Mouse (Mus musculus) liver, embryonic 11.5 days (tissue): Measurements from ENCODE around the gene Timm22. TPM values are rescaled to one million over a fixed set of nuclear protein-coding genes. Genes with fewer than 3 reads are reported as not detected.

Experiments used
- ATAC-seq: fragments of 200-750 bp; cut with Nextera tagmentation; replicated peaks from 2 replicates; pipeline ENCODE4 v1.8.0; 2017; ENCODE audit warnings: moderate number of reproducible peaks, mild to moderate bottlenecking, moderate TSS enrichment, moderate library complexity; ENCODE audit not compliant: low FRiP score
- DNase-seq: peaks from one replicate; pipeline ENCODE4 v3.0.0-alpha.2; 2017; ENCODE audit warnings: low spot score
- H3K27ac ChIP-seq: fragments of 300-500 bp; sonication (generic); 2 replicates; pipeline ENCODE4 v1.5.1; 2014; ENCODE audit warnings: mild to moderate bottlenecking, low read depth, low read length, control low read depth
- H3K27me3 ChIP-seq: fragments of 300-500 bp; sonication (generic); replicated peaks from 2 replicates; pipeline ENCODE4 v1.6.1; 2014; ENCODE audit warnings: low read length, mixed read lengths; ENCODE audit not compliant: control insufficient read depth, insufficient read depth
- H3K36me3 ChIP-seq: fragments of 300-500 bp; sonication (generic); 2 replicates; pipeline ENCODE4 v1.6.1; 2014; ENCODE audit warnings: mild to moderate bottlenecking, low read length, moderate library complexity, mixed read lengths; ENCODE audit not compliant: control insufficient read depth, insufficient read depth
- H3K4me1 ChIP-seq: fragments of 300-500 bp; sonication (generic); replicated peaks from 2 replicates; pipeline ENCODE4 v1.6.1; 2014; ENCODE audit warnings: low read length, mixed read lengths; ENCODE audit not compliant: control insufficient read depth, insufficient read depth
- H3K4me2 ChIP-seq: fragments of 300-500 bp; sonication (generic); 2 replicates; pipeline ENCODE4 v1.6.1; 2014; ENCODE audit warnings: mild to moderate bottlenecking, control low read depth, moderate library complexity
- H3K4me3 ChIP-seq: fragments of 300-500 bp; sonication (generic); 2 replicates; pipeline ENCODE4 v1.5.1; 2014; ENCODE audit warnings: low read depth, low read length, control low read depth
- H3K9ac ChIP-seq: fragments of 300-500 bp; sonication (generic); 2 replicates; pipeline ENCODE4 v1.6.1; 2014; ENCODE audit warnings: low read depth, low read length, control low read depth
- H3K9me3 ChIP-seq: fragments of 300-500 bp; sonication (generic); 2 replicates; pipeline ENCODE4 v1.6.1; 2016; ENCODE audit warnings: low read length, inconsistent platforms, mixed read lengths; ENCODE audit not compliant: control insufficient read depth
- WGBS: fragments of 180-500 bp; shearing (Covaris S2); extraction: QIAGEN DNeasy Blood & Tissue Kit; methylation state at CpG from one replicate; pipeline ENCODE4 v1.1.7; 2014; 5-methylcytosine and 5-hydroxymethylcytosine counted together
- polyA plus RNA-seq: library from polyadenylated mRNA; unstranded; fragments of >200 nt; fragmentation: Nextera tagmentation; extraction: Ambion mirVana; gene quantifications from 2 replicates; pipeline ENCODE4 v1.2.1, GENCODE M21; 2014

Timm22 gene
- polyA plus RNA-seq, 1 experiment from 2014 or later, result 91.2 TPM

GRCm38 (mm10) chr11:76454492-76454891 is 47.7 kb downstream of the Timm22 start:
- WGBS, result 58% methylated on average over 5 of the region's 5 CpGs
- Histone ChIP-seq H3K27me3 (no peaks in the 10 kb centered on the region), H3K4me2 (no peak overlapping the region), H3K36me3 (peaks cover 8% of the 10 kb centered on the region; the same call in 1 of the 2 replicates), H3K4me1 (no peaks in the 10 kb centered on the region), H3K27ac (no peak overlapping the region), H3K9me3 (no peaks in the 10 kb centered on the region), H3K9ac (no peak overlapping the region), H3K4me3 (no peak overlapping the region)
- ATAC-seq, result 0 out of 2 replicates have a peak, but pooled peaks have one; percentile 43
- DNase-seq, result no peak

GRCm38 (mm10) chr11:76456233-76456632 is 49.5 kb downstream of the Timm22 start:
- H3K4me3 ChIP-seq, result no peak overlapping the region
- no peaks in the 10 kb centered on the region for H3K9me3 ChIP-seq
- no peaks in the 10 kb centered on the region for H3K27me3 ChIP-seq
- H3K27ac ChIP-seq, result no peak overlapping the region
- peaks cover 8% of the 10 kb centered on the region; the same call in 1 of the 2 replicates for H3K36me3 ChIP-seq
- H3K4me2 ChIP-seq, result no peak overlapping the region
- no peak for ATAC-seq
- H3K4me1 ChIP-seq, result no peaks in the 10 kb centered on the region
- peak; percentile 85 for DNase-seq
- 28% methylated on average over 6 of the region's 6 CpGs for WGBS
- H3K9ac ChIP-seq, result no peak overlapping the region

- no peak for DNase-seq
Observed at GRCm38 (mm10) chr11:76456897-76457296, 50.1 kb downstream of the Timm22 start.

DNA sequence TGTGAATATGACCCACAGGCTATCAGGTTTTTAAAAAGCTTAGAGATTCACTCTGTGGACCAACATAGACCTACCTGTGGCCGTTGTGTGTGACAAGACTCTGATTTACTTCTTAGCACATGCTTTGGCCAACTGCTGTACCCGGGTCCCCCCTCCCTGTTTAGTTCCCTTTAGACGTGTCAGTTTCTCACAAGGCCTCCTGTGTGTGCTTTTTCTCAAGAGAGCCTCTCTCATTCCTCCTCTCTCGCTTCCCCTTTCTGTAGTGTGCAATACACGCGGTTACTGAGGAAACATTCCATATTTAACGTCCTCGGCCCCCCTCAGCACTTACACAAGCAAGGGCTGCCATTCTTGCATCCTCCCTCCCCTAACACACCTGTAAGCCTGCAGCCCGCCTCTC is 52.0 kb downstream of the Timm22 start:
- H3K27me3 ChIP-seq, result no peaks in the 10 kb centered on the region
- DNase-seq (no peak), ATAC-seq (no peak)
- H3K9me3 ChIP-seq, result no peaks in the 10 kb centered on the region
- H3K27ac ChIP-seq, result no peak overlapping the region
- no peak overlapping the region for H3K4me3 ChIP-seq
- no peak overlapping the region for H3K9ac ChIP-seq
- H3K4me1 ChIP-seq, result no peaks in the 10 kb centered on the region
- peaks cover 9% of the 10 kb centered on the region; the same call in 1 of the 2 replicates for H3K36me3 ChIP-seq
- WGBS, result 61% methylated on average over 9 of the region's 9 CpGs
- no peak overlapping the region for H3K4me2 ChIP-seq

More at GRCm38 (mm10) chr11:76456897-76457296, 50.1 kb downstream of the Timm22 start:
- Histone ChIP-seq H3K36me3 (peaks cover 7% of the 10 kb centered on the region; the same call in 1 of the 2 replicates), H3K27me3 (no peaks in the 10 kb centered on the region), H3K4me1 (no peaks in the 10 kb centered on the region), H3K9ac (no peak overlapping the region), H3K9me3 (no peaks in the 10 kb centered on the region), H3K4me3 (no peak overlapping the region), H3K27ac (no peak overlapping the region), H3K4me2 (no peak overlapping the region)
- ATAC-seq, result no peak
- WGBS, result 59% methylated on average over 10 of the region's 10 CpGs

GRCm38 (mm10) chr11:76459489-76459888 is 52.7 kb downstream of the Timm22 start:
- DNase-seq, result no peak
- Histone ChIP-seq H3K27ac (no peak overlapping the region), H3K36me3 (peaks cover 9% of the 10 kb centered on the region; the same call in 1 of the 2 replicates), H3K4me1 (no peaks in the 10 kb centered on the region), H3K9ac (no peak overlapping the region), H3K27me3 (no peaks in the 10 kb centered on the region), H3K9me3 (no peaks in the 10 kb centered on the region), H3K4me2 (no peak overlapping the region), H3K4me3 (no peak overlapping the region)
- no peak for ATAC-seq
- WGBS, result 63% methylated on average over 3 of the region's 3 CpGs

DNA sequence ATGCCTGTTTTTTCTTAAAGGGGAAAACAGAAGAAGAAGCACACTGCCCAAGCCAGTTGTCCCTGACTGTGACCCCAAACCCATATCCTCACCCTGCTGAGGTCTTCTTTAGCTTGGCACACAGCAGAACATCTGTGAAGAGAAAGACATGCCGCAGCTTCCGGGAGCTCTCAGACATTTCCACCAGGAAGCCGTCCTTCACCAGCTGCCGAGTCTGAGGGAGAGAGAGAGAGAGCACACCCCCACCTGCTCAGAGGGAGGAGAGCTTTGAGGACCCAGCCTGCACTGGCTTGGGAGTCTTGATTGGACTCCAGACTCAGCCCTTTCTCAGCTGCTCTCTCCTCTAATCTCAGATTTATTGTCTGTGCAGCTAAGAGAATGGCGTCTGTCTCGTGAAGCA is 54.4 kb downstream of the Timm22 start:
- Histone ChIP-seq H3K4me1 (no peaks in the 10 kb centered on the region), H3K27ac (no peak overlapping the region), H3K4me3 (no peak overlapping the region), H3K36me3 (peaks cover 6% of the 10 kb centered on the region; the same call in 1 of the 2 replicates), H3K27me3 (no peaks in the 10 kb centered on the region), H3K9ac (no peak overlapping the region), H3K4me2 (no peak overlapping the region), H3K9me3 (no peaks in the 10 kb centered on the region)
- ATAC-seq, result no peak
- WGBS, result 67% methylated on average over 6 of the region's 6 CpGs
- DNase-seq, result no peak

DNA sequence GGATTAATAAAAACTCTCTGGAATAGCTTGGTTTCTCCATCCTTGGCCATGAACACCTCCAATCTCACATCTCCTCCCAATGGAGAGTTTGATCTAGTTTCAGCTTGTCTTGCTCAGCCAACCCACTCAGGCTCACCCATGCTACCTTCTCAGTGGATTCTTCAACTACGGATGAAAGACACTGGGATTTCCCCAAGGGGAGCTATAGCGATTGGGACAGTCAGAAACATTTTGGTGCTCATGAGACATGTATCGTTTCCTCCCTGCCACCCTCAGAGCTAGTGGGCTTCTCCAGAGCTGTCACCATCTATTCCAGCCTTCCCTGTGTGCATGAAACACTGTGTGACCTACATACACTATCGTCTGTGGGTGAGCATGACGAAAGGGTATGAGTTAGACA is 54.9 kb downstream of the Timm22 start:
- Histone ChIP-seq H3K9me3 (no peaks in the 10 kb centered on the region), H3K36me3 (peaks cover 6% of the 10 kb centered on the region; the same call in 1 of the 2 replicates), H3K4me2 (no peak overlapping the region), H3K27me3 (no peaks in the 10 kb centered on the region), H3K4me1 (no peaks in the 10 kb centered on the region), H3K27ac (no peak overlapping the region), H3K4me3 (no peak overlapping the region), H3K9ac (no peak overlapping the region)
- no peak for ATAC-seq
- WGBS, result 89% methylated on average over 5 of the region's 5 CpGs
- DNase-seq, result no peak

- Histone ChIP-seq H3K36me3 (peaks cover 6% of the 10 kb centered on the region; the same call in 1 of the 2 replicates), H3K9me3 (no peaks in the 10 kb centered on the region), H3K9ac (no peak overlapping the region), H3K27ac (no peak overlapping the region), H3K27me3 (peaks cover 4% of the 10 kb centered on the region; the same call in 1 of the 2 replicates), H3K4me2 (no peak overlapping the region), H3K4me3 (no peak overlapping the region), H3K4me1 (peaks cover 13% of the 10 kb centered on the region)
- WGBS, result 68% methylated on average over 4 of the region's 4 CpGs
- ATAC-seq, result no peak
- no peak for DNase-seq
Observed at GRCm38 (mm10) chr11:76465879-76466278, 59.1 kb downstream of the Timm22 start.
